Mouse (Mus musculus): Measurements from ENCODE around the gene Ces4a.

GRCm38 (mm10) chr8:105165191-105165590, 33.6 kb downstream of the Ces4a start:
- no peak for TF ChIP-seq CTCF (IDR thresholded peaks at IDR 0.05)
- TF ChIP-seq POLR2A (IDR thresholded peaks at IDR 0.05; ENCODE audit: insufficient read depth, low read depth, low read length): no peak
- no peak for TF ChIP-seq EP300 (IDR thresholded peaks at IDR 0.05; ENCODE audit: insufficient read depth, low read depth, low read length)

Measured in heart, adult 2 months (tissue).